Mouse (Mus musculus): ENCODE measurements at regions not wholly inside any gene's neighbourhood (a gene's known extent, or its start where the extent isn't known, plus 50 kb on each side); places are given as distances from the start of the nearest gene placed in this dataset.
A peak's percentile ranks its signal among the peaks of the same experiment; 100 is the strongest.

- no peak for DNase-seq (ENCODE audit: low spot score)
Measured at GRCm38 (mm10) chr16:49578976-49579375, 120.1 kb upstream of the Ift57 start.

GRCm38 (mm10) chr16:49580708-49581107 is 118.3 kb upstream of the Ift57 start:
- DNase-seq (ENCODE audit: low spot score), result no peak

GRCm38 (mm10) chr16:49606500-49606899 is 92.5 kb upstream of the Ift57 start:
- no peak for DNase-seq (ENCODE audit: low spot score)

- DNase-seq (ENCODE audit: low spot score), result no peak
Measured at GRCm38 (mm10) chr16:49614801-49615200, 84.2 kb upstream of the Ift57 start.

GRCm38 (mm10) chr16:49615342-49616020 is 83.6 kb upstream of the Ift57 start:
- no peak for DNase-seq (ENCODE audit: low spot score)

- DNase-seq (ENCODE audit: low spot score), result peak; percentile 2
Measured at GRCm38 (mm10) chr16:49616263-49616872, 82.7 kb upstream of the Ift57 start.

- no peak for DNase-seq (ENCODE audit: low spot score)
Measured at GRCm38 (mm10) chr16:49633502-49633901, 65.5 kb upstream of the Ift57 start.

GRCm38 (mm10) chr16:49635506-49635905 is 63.5 kb upstream of the Ift57 start:
- DNase-seq (ENCODE audit: low spot score), result no peak

GRCm38 (mm10) chr16:49636467-49636866 is 62.6 kb upstream of the Ift57 start:
- DNase-seq (ENCODE audit: low spot score), result no peak

GRCm38 (mm10) chr16:49642696-49643095 is 56.3 kb upstream of the Ift57 start:
- no peak for DNase-seq (ENCODE audit: low spot score)

GRCm38 (mm10) chr16:49644416-49644815 is 54.6 kb upstream of the Ift57 start:
- DNase-seq (ENCODE audit: low spot score), result no peak

- DNase-seq (ENCODE audit: low spot score), result no peak
Measured at GRCm38 (mm10) chr16:49646479-49646878, 52.6 kb upstream of the Ift57 start.
